Mouse (Mus musculus) cerebellum, adult 2 months (tissue): Measurements from ENCODE around the gene Matn4. TPM values are rescaled to one million over a fixed set of nuclear protein-coding genes. Genes with fewer than 3 reads are reported as not detected.

Source experiments
- DNase-seq, 2 experiments: peaks; one replicate each; pipeline ENCODE4 v3.0.0; 2021
- H3K27ac ChIP-seq: fragments of 200-500 bp; 2 replicates; pipeline ENCODE4 v1.5.1; 2012; ENCODE audit warnings: low read length, control low read depth, inconsistent platforms; ENCODE audit not compliant: insufficient read depth
- H3K27me3 ChIP-seq: fragments of 200-500 bp; 2 replicates; pipeline ENCODE4 v1.6.1; 2012; ENCODE audit warnings: inconsistent platforms, mild to moderate bottlenecking, low read length, moderate library complexity; ENCODE audit not compliant: control insufficient read depth, insufficient read depth
- H3K4me1 ChIP-seq: fragments of 200-500 bp; 2 replicates; pipeline ENCODE4 v1.6.1; 2011; ENCODE audit warnings: low read length; ENCODE audit not compliant: control insufficient read depth, insufficient read depth
- H3K4me3 ChIP-seq: fragments of 200-500 bp; replicated peaks from 2 replicates; pipeline ENCODE3; 2011; ENCODE audit warnings: mild to moderate bottlenecking, low read depth, low read length, control low read depth; ENCODE audit not compliant: insufficient read depth
- CTCF ChIP-seq: fragments of 200-500 bp; IDR thresholded peaks from 2 replicates; pipeline ENCODE4 v1.5.1; 2011; ENCODE audit warnings: low read depth, mild to moderate bottlenecking, control low read depth, low read length, moderate library complexity, borderline replicate concordance; ENCODE audit not compliant: insufficient read depth
- POLR2A ChIP-seq: fragments of 200-500 bp; IDR thresholded peaks from 2 replicates; pipeline ENCODE4 v1.6.1; 2011; ENCODE audit warnings: low read length, control low read depth, borderline replicate concordance; ENCODE audit not compliant: insufficient read depth
- WGBS: fragments of 180-500 bp; shearing (Covaris S2); methylation state at CpG from one replicate; pipeline ENCODE4 v1.1.7; 2018; 5-methylcytosine and 5-hydroxymethylcytosine counted together
- polyA plus RNA-seq: library from polyadenylated mRNA; depleted of rRNA; stranded (reverse); fragments of >200 nt; gene quantifications from 2 replicates; pipeline ENCODE4 v1.2.3, GENCODE M21; 2012

Gene Matn4
- polyA plus RNA-seq, 1 experiment: 5.9 TPM

GRCm38 (mm10) chr2:164445399-164446085 is 40.6 kb upstream of the Matn4 start:
- Histone ChIP-seq H3K4me3 (no peak overlapping the region), H3K27ac (no peak overlapping the region), H3K27me3 (no peaks in the 10 kb centered on the region), H3K4me1 (no peaks in the 10 kb centered on the region)
- no peak for DNase-seq
- TF ChIP-seq POLR2A (no peak), CTCF (no peak)
- WGBS: 78% methylated on average over 3 of the region's 3 CpGs

GRCm38 (mm10) chr2:164444701-164445100 is 39.7 kb upstream of the Matn4 start:
- no peaks in the 10 kb centered on the region for H3K4me1 ChIP-seq
- no peaks in the 10 kb centered on the region for H3K27me3 ChIP-seq
- H3K27ac ChIP-seq: no peak overlapping the region
- TF ChIP-seq CTCF (no peak), POLR2A (no peak)
- no peak for DNase-seq
- 89% methylated on average over 2 of the region's 2 CpGs for WGBS
- no peak overlapping the region for H3K4me3 ChIP-seq

- Histone ChIP-seq H3K27ac (no peak within 1 kb of the TSS), H3K27me3 (no peaks in the 10 kb centered on the region), H3K4me3 (peak within 1 kb of the TSS; percentile 45), H3K4me1 (no peaks in the 10 kb centered on the region)
- 13% methylated on average over 18 of the region's 18 CpGs for WGBS
- no peak for TF ChIP-seq POLR2A
- no peak for DNase-seq
These were observed 38.6 kb upstream of the Matn4 start, which contains the start of gene Sdc4 for GRCm38 (mm10) chr2:164443460-164444000. Gene Sdc4 (minus strand): TSS chr2:164443887.

- WGBS: under 1% methylated on average over 26 of the region's 26 CpGs
- Histone ChIP-seq H3K27me3 (no peaks in the 10 kb centered on the region), H3K4me3 (peak overlapping the region; percentile 45), H3K4me1 (no peaks in the 10 kb centered on the region), H3K27ac (no peak overlapping the region)
- TF ChIP-seq POLR2A (peak; percentile 35; the same call in 1 of the 2 replicates), CTCF (no peak)
- DNase-seq: peak; percentile 43 to 44
These were observed 38.1 kb upstream of the Matn4 start for GRCm38 (mm10) chr2:164443051-164443437.

GRCm38 (mm10) chr2:164442315-164443050 is 37.5 kb upstream of the Matn4 start:
- Histone ChIP-seq H3K27ac (no peak overlapping the region; the same call in 1 of the 2 replicates), H3K27me3 (no peaks in the 10 kb centered on the region), H3K4me1 (no peaks in the 10 kb centered on the region), H3K4me3 (peak overlapping the region; percentile 45)
- no peak for TF ChIP-seq POLR2A
- TF ChIP-seq CTCF: no peak
- 6% methylated on average over 29 of the region's 29 CpGs for WGBS
- no peak for DNase-seq

GRCm38 (mm10) chr2:164441731-164442130 is 36.8 kb upstream of the Matn4 start:
- DNase-seq: no peak
- peak overlapping the region; percentile 45 for H3K4me3 ChIP-seq
- H3K4me1 ChIP-seq: no peaks in the 10 kb centered on the region
- 43% methylated on average over 7 of the region's 7 CpGs for WGBS
- TF ChIP-seq POLR2A: no peak
- no peak for TF ChIP-seq CTCF
- peak overlapping the region; percentile 50; the same call in 1 of the 2 replicates for H3K27ac ChIP-seq
- H3K27me3 ChIP-seq: no peaks in the 10 kb centered on the region

GRCm38 (mm10) chr2:164441155-164441554 is 36.2 kb upstream of the Matn4 start:
- peak overlapping the region; percentile 50 for H3K27ac ChIP-seq
- H3K4me1 ChIP-seq: no peaks in the 10 kb centered on the region
- H3K27me3 ChIP-seq: no peaks in the 10 kb centered on the region
- no peak for TF ChIP-seq POLR2A
- WGBS: 47% methylated on average over 8 of the region's 8 CpGs
- H3K4me3 ChIP-seq: peak overlapping the region; percentile 32
- no peak for DNase-seq

GRCm38 (mm10) chr2:164440314-164440713 is 35.4 kb upstream of the Matn4 start:
- no peak overlapping the region for H3K27ac ChIP-seq
- 64% methylated on average over 5 of the region's 5 CpGs for WGBS
- DNase-seq: no peak
- no peaks in the 10 kb centered on the region for H3K4me1 ChIP-seq
- no peak overlapping the region for H3K4me3 ChIP-seq
- H3K27me3 ChIP-seq: no peaks in the 10 kb centered on the region
- TF ChIP-seq POLR2A: no peak
- no peak for TF ChIP-seq CTCF
